Mouse (Mus musculus): ENCODE data around the gene Adipor1.
A peak's percentile ranks its signal among the peaks of the same experiment; 100 is the strongest.
"Not testable (repeated sequence)": the region's sequence is repeated elsewhere in the genome, so short reads cannot be mapped to it uniquely, and the experiment has no call there.

Gene Adipor1

GRCm38 (mm10) chr1:134419176-134419575 lies 4.0 kb downstream of the Adipor1 start:
- DNase-seq (ENCODE audit: inconsistent age in 2 of 2, low spot score in 1 of 2) = no peak

DNA sequence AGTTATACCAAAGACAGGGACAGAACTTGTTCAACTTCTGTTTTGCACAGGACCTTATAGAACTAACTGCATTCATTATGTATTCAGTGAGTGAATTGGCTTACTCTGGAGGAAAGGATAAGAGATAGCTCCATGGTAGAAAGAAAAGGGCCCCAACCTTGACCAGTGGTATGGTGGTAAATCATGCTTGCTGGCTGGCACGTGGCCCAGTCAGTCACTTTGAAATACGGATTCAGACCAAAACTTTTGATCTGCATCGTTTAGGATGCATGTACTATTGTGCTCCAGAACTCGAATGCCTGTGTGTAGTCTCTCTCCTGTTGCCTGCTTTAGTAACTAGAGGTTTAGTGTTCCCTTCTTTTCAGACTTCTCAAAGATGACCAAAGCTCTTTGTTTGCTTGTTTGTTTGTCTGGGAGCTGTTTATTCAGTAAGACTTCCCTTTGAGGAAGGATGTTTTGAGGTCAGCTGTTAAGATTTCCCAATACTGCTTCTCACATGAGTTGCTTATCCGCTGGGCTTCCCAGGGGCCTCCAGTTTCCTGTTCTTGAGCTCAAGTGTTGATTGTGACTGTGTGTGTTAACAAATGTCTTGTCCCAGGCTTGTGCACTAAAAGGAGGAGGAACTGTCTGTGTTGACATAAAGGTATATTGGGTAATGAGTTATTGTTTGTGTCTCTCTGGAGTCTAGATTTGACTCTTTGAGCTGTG lies 4.7 kb downstream of the Adipor1 start:
- DNase-seq (ENCODE audit: inconsistent age in 2 of 2, low spot score in 1 of 2) = peak; percentile 88 to 95

- DNase-seq (ENCODE audit: inconsistent age in 2 of 2, low spot score in 1 of 2) = no peak
These were observed 8.7 kb downstream of the Adipor1 start for GRCm38 (mm10) chr1:134423911-134424310.

DNA sequence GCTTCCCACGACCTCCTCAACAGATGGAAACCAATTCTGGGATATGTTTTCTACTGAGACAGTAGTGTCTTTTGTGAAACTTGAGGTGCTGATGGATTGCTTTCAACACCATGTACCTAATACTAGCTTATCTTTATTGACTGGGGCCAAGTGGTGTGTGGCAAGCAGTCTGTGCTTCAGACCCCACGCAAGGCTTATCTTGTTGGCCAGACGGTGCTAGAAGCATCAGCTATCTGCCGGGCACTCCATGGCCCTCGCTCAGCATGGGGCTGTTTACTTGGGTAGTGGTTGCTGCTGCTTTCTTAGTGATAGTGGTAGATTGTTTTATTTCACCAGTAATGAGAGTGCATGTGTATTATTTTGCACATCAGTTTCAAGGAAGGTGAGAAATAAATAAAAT lies 11.1 kb downstream of the Adipor1 start:
- no peak for DNase-seq (ENCODE audit: inconsistent age in 2 of 2, low spot score in 1 of 2)

GRCm38 (mm10) chr1:134433002-134433401 lies 17.8 kb downstream of the Adipor1 start:
- no peak for DNase-seq (ENCODE audit: inconsistent age in 2 of 2, low spot score in 1 of 2)

- no peak for DNase-seq (ENCODE audit: inconsistent age in 2 of 2, low spot score in 1 of 2)
These were observed 18.3 kb downstream of the Adipor1 start for GRCm38 (mm10) chr1:134433473-134433872.

DNA sequence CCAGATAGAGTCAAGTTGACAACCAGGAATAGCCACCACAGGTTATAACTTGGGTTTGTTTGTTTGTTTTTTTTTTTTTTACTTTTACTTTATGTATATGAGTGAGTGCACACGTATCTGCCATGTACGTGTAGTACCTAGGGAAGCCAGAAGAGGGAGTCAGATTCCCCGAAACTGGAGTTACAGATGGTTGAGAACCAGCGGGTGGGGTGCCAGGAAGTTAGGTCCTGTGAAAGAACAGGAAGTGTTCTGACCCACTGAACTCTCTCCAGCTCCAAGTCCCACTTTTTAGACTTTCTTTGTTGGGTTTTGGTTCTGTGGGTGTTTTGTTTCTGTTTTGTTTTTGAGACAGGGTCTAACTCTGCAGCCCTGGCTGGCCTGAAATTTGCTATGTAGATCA lies 20.2 kb downstream of the Adipor1 start:
- DNase-seq (ENCODE audit: inconsistent age in 2 of 2, low spot score in 1 of 2) = no peak

GRCm38 (mm10) chr1:134440437-134440836 lies 25.3 kb downstream of the Adipor1 start:
- no peak for DNase-seq (ENCODE audit: inconsistent age in 2 of 2, low spot score in 1 of 2)

GRCm38 (mm10) chr1:134441737-134442136 lies 26.6 kb downstream of the Adipor1 start:
- DNase-seq (ENCODE audit: inconsistent age in 2 of 2, low spot score in 1 of 2) = not testable (repeated sequence)

DNA sequence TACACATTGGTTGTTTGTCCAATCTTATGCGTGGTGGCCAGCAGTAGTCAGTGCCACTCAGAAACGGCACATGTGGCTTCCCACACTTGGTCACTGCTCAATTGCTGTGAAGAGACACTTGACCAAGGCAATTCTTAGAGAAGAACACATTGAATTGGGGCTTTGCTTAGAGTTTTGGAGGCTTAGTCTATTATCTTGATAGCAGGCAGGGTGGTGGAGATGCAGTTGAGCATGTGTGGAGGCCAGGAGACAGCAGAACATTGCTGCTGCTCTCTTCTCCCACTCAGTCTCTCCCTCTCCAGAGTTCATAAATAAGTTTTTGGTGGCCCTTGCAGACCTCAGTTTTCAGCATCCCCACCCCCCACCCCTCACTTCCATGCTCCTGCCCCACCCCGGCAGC lies 27.2 kb downstream of the Adipor1 start:
- DNase-seq (ENCODE audit: inconsistent age in 2 of 2, low spot score in 1 of 2) = no peak

GRCm38 (mm10) chr1:134443288-134443687 lies 28.1 kb downstream of the Adipor1 start:
- not testable (repeated sequence) for DNase-seq (ENCODE audit: inconsistent age in 2 of 2, low spot score in 1 of 2)

- peak in 1 of 2 experiments; percentile 61 for DNase-seq (ENCODE audit: inconsistent age in 2 of 2, low spot score in 1 of 2)
These were observed 30.2 kb downstream of the Adipor1 start for GRCm38 (mm10) chr1:134445418-134445817.

DNA sequence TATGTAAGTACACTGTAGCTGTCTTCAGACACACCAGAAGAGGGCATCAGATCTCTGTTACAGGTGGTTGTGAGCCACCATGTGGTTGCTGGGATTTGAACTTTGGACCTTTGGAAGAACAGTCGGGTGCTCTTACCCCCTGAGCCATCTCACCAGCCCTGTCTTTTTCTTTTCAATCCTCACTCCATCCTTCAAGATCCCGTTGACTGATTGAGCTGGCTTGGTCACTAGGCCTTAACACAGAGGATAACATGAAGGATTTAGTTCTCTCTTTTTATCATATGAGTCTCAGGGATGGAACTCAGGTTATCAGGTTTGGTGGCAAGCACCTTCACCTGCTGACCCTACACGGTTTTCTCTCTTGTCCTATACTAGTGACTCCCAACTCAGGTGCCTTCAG lies 33.4 kb downstream of the Adipor1 start:
- DNase-seq (ENCODE audit: inconsistent age in 2 of 2, low spot score in 1 of 2) = not testable (repeated sequence)

- DNase-seq (ENCODE audit: inconsistent age in 2 of 2, low spot score in 1 of 2) = peak in 1 of 2 experiments; percentile 36
These were observed 35.0 kb downstream of the Adipor1 start for GRCm38 (mm10) chr1:134450201-134450600.

DNA sequence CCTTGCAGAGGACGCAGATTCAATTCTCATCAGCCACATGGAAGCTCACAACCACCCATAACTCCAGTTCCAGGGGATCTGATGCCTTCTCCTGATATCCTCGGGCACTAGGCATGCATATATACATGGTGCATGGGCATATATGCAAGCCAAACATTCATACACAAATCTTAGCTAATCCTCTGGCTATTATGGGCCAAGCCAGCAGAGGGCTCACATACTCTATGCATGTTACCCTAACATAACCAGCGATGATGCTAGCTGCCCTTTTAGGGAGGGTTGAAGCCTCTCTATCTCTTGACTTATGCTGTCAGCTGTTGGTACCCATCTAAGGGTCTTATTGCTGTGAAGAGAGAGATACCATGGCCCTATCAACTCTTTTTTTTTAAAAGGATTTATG lies 35.8 kb downstream of the Adipor1 start:
- peak; percentile 40 to 84 for DNase-seq (ENCODE audit: inconsistent age in 2 of 2, low spot score in 1 of 2)

GRCm38 (mm10) chr1:134454904-134455824 lies 40.0 kb downstream of the Adipor1 start, which contains the start of gene Klhl12:
TSS of gene Klhl12 (plus strand) at chr1:134455531.
- peak; percentile 93 to 99 for DNase-seq (ENCODE audit: inconsistent age in 2 of 2, low spot score in 1 of 2)

GRCm38 (mm10) chr1:134456060-134456459 lies 40.9 kb downstream of the Adipor1 start:
- no peak for DNase-seq (ENCODE audit: inconsistent age in 2 of 2, low spot score in 1 of 2)

DNA sequence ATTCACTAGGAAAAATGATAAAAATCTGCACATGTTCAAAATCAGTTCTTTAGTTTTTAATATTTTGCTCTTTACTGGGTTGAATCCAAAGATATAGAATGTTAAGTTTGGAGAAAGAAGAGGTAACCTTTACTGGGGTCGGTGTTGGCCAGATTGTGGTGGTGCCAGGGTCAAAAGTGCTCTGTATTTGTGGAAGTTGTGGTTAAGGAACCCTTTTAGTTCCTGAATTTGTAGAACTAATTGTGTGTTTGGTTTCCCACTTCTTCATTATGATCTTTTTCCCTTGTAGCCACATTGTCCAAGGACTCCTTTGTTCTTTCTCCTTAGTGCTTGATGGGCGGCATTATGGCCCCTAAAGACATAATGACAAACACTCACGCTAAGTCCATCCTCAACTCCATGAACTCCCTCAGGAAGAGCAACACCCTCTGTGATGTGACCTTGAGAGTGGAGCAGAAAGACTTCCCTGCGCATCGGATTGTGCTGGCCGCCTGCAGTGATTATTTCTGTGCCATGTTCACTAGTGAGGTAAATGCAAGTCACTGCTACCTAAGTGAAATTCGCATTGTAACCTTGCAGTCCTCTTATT lies 43.1 kb downstream of the Adipor1 start:
- peak in 1 of 2 experiments; percentile 23 for DNase-seq (ENCODE audit: inconsistent age in 2 of 2, low spot score in 1 of 2)

DNA sequence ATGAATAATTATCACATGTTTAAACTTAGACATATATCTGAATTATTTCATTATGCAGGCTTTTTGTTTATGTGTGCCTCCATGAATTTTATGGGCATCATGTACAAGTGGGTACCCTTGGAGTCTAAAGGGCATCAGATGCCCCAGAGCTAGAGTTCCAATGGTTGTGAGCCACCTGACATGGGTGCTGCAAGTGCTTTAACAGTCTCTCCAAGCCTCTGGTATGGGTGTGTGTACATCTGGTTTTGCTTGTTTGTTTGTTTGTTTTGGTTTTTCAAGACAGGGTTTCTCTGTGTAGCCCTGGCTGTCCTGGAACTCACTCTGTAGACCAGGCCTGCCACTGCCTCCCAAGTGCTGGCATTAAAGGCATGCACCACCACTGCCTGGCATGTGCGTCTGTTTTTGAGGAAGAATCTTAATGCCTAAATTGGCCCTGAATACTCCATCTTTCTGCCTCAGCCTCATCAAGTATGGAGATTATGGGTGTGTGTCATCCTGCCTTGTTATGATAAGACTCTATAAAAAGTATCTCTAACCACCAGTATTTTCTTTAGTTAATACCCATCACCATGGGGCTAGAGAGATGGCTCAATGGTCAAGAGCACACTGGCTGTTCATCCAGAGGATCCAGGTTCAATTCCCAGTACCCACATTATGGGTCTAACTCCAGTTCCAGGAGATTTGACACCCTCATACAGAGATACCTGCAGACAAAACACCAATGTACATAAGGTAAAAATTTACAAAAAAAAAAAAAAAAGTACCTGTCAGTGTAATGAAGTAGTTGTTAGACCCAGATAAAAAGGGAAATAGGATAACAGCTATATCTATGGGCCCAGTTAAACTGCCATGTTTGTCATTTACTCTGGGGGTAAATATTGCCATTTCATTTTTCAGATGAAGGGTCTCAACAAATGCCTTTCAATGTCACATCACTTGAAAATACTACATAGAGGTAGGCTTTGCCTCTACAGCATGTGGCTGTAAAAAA lies 45.4 kb downstream of the Adipor1 start:
- DNase-seq (ENCODE audit: inconsistent age in 2 of 2, low spot score in 1 of 2) = no peak

Measured in adrenal gland, adult (tissue).